Mouse (Mus musculus): ENCODE data around the gene Washc4. TPM values are rescaled to one million over a fixed set of nuclear protein-coding genes. Genes with fewer than 3 reads are reported as not detected.

Gene Washc4
- polyA plus RNA-seq, 1 experiment, result 4.5 TPM

DNA sequence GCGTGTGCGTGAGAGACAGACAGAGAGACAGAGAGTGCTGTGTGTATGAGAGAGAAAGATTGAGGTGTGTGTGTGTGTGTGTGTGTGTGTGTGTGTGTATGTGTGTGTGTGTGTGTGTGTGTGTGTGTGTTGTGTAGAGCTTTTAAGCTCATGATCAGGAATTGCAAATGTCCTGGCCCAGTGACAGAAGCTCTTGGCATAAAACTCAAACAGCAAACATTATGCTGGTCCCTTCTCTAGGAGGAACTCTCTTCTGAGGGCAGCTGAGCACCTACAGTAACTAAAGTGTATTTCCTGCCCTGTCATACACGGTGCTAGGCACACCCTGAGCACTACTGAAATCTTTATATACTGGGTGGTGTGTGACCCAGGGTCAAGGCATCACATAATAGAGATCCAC, 98.1 kb downstream of the Washc4 start:
- Histone ChIP-seq H3K79me2 (ENCODE audit: control insufficient read depth, insufficient read depth) (no peaks in the 10 kb centered on the region), H3K36me3 (ENCODE audit: control insufficient read depth, insufficient read depth) (no peaks in the 10 kb centered on the region), H3K79me3 (ENCODE audit: low read depth) (no peaks in the 10 kb centered on the region), H3K4me3 (ENCODE audit: insufficient read depth, poor library complexity, severe bottlenecking) (no peak overlapping the region), H3ac (ENCODE audit: control insufficient read depth, insufficient read length, low read depth) (no peak overlapping the region), H3K27me3 (ENCODE audit: control insufficient read depth, insufficient read depth, insufficient read length) (no peaks in the 10 kb centered on the region)
- TF ChIP-seq CEBPB (IDR thresholded peaks at IDR 0.05; ENCODE audit: low read depth) (no peak), USF1 (IDR thresholded peaks at IDR 0.05; ENCODE audit: low read depth) (no peak), MYOG (IDR thresholded peaks at IDR 0.05; ENCODE audit: control insufficient read depth, extremely low read depth, insufficient read length) (no peak), CTCF (IDR thresholded peaks at IDR 0.05; ENCODE audit: control insufficient read depth, insufficient read depth, insufficient read length) (no peak), FOSL1 (IDR thresholded peaks at IDR 0.05; ENCODE audit: insufficient read depth, low read length, poor library complexity, severe bottlenecking) (no peak)

DNA sequence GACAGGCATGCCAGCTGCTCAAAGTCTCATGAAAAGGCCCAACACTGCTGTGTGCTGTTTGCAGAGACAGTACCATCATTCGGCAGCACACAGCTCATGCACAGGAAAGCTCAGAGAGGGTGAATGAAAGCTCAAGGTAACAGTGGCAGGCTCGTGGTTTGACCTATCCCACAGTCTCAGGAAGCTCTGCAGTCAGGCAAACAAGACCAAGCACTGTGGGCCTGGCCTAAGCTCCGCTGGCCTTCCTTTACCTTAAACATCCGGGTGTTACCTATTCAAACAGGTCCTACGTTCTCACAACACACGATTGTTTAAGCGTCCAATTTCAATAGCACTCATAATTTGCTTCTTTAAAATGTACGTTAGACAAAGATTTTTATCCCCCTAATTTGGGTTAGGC, 100.6 kb downstream of the Washc4 start:
- Histone ChIP-seq H3K4me3 (ENCODE audit: insufficient read depth, poor library complexity, severe bottlenecking) (no peak overlapping the region), H3K36me3 (ENCODE audit: control insufficient read depth, insufficient read depth) (no peaks in the 10 kb centered on the region), H3K79me2 (ENCODE audit: control insufficient read depth, insufficient read depth) (no peaks in the 10 kb centered on the region), H3K27me3 (ENCODE audit: control insufficient read depth, insufficient read depth, insufficient read length) (no peaks in the 10 kb centered on the region), H3K79me3 (ENCODE audit: low read depth) (no peaks in the 10 kb centered on the region), H3ac (ENCODE audit: control insufficient read depth, insufficient read length, low read depth) (no peak overlapping the region)
- TF ChIP-seq MYOG (IDR thresholded peaks at IDR 0.05; ENCODE audit: control insufficient read depth, extremely low read depth, insufficient read length) (no peak), FOSL1 (IDR thresholded peaks at IDR 0.05; ENCODE audit: insufficient read depth, low read length, poor library complexity, severe bottlenecking) (no peak), CEBPB (IDR thresholded peaks at IDR 0.05; ENCODE audit: low read depth) (no peak), USF1 (IDR thresholded peaks at IDR 0.05; ENCODE audit: low read depth) (no peak), MYOD1 (IDR thresholded peaks at IDR 0.05; ENCODE audit: control insufficient read depth, insufficient read length, low read depth) (no peak), MAX (IDR thresholded peaks at IDR 0.05) (no peak)

DNA sequence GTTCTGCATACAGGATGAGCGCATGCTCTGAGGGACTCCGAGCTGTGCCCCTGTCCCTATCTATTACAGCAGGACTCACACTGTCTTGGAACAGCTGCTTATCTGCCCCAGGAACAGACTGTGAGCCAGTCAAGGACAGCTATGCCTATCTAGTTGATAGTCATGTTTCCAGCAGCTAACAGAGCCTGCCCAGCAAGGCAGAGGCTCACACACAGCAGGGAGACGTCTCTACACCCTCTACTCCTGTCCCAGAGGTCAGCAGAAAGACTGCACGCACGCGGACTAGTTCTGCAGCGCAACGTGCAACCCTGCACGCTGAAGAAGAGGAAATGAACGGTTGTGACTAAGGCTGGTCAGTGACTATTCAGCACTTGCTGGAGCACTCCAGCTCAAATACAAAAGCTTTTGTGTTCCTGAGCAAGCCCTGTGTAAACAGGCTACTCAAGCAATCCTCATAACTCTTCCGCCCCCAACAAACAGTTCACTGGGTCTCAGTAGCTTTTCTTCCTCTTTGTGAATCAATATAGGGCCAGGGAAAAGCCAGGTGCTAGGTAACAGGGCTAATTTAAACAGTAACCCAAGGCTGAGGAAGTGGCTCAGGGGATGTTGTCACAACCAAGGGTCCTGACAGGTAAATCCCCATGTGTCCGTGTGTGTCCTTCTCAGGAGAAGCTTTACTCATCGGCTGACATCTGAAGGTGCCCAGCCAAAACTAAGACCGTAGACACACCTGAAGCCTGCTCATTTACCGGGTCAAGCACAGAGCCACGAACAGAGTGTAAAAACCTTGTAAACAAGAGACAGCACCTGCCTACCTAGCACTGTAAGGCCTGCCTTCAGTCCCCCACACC, 101.5 kb downstream of the Washc4 start:
- H3K79me2 ChIP-seq (ENCODE audit: control insufficient read depth, insufficient read depth), result no peaks in the 10 kb centered on the region
- no peak overlapping the region for H3K4me3 ChIP-seq (ENCODE audit: insufficient read depth, poor library complexity, severe bottlenecking)
- H3ac ChIP-seq (ENCODE audit: control insufficient read depth, insufficient read length, low read depth), result no peak overlapping the region
- no peaks in the 10 kb centered on the region for H3K79me3 ChIP-seq (ENCODE audit: low read depth)
- no peaks in the 10 kb centered on the region for H3K36me3 ChIP-seq (ENCODE audit: control insufficient read depth, insufficient read depth)
- no peaks in the 10 kb centered on the region for H3K27me3 ChIP-seq (ENCODE audit: control insufficient read depth, insufficient read depth, insufficient read length)
- no peak for TF ChIP-seq USF1 (IDR thresholded peaks at IDR 0.05; ENCODE audit: low read depth)
- no peak for TF ChIP-seq FOSL1 (IDR thresholded peaks at IDR 0.05; ENCODE audit: insufficient read depth, low read length, poor library complexity, severe bottlenecking)
- no peak for TF ChIP-seq MYOD1 (IDR thresholded peaks at IDR 0.05; ENCODE audit: control insufficient read depth, insufficient read length, low read depth)
- no peak for TF ChIP-seq MYOG (IDR thresholded peaks at IDR 0.05; ENCODE audit: control insufficient read depth, extremely low read depth, insufficient read length)
- no peak for TF ChIP-seq CTCF (IDR thresholded peaks at IDR 0.05; ENCODE audit: control insufficient read depth, insufficient read depth, insufficient read length)
- TF ChIP-seq MAX (IDR thresholded peaks at IDR 0.05), result no peak
- TF ChIP-seq CEBPB (IDR thresholded peaks at IDR 0.05; ENCODE audit: low read depth), result no peak

DNA sequence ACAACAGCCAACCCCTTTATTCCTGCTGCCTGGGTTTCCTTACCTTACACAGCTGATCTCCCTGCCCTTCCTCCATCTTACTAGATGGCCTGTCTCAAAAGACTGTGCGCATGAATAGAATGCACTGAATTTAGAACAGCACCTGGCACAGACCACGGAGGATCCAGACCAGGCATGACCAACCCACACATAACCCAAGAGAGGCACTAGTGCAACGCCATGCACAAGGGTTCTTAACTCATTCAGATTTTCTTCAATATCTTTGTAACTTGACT, 102.1 kb downstream of the Washc4 start:
- Histone ChIP-seq H3K79me3 (ENCODE audit: low read depth) (no peaks in the 10 kb centered on the region), H3K27me3 (ENCODE audit: control insufficient read depth, insufficient read depth, insufficient read length) (no peaks in the 10 kb centered on the region), H3K4me3 (ENCODE audit: insufficient read depth, poor library complexity, severe bottlenecking) (no peak overlapping the region), H3K36me3 (ENCODE audit: control insufficient read depth, insufficient read depth) (no peaks in the 10 kb centered on the region), H3ac (ENCODE audit: control insufficient read depth, insufficient read length, low read depth) (no peak overlapping the region), H3K79me2 (ENCODE audit: control insufficient read depth, insufficient read depth) (no peaks in the 10 kb centered on the region)
- TF ChIP-seq MYOG (IDR thresholded peaks at IDR 0.05; ENCODE audit: control insufficient read depth, extremely low read depth, insufficient read length) (no peak), CEBPB (IDR thresholded peaks at IDR 0.05; ENCODE audit: low read depth) (no peak), FOSL1 (IDR thresholded peaks at IDR 0.05; ENCODE audit: insufficient read depth, low read length, poor library complexity, severe bottlenecking) (no peak), CTCF (IDR thresholded peaks at IDR 0.05; ENCODE audit: control insufficient read depth, insufficient read depth, insufficient read length) (no peak), MAX (IDR thresholded peaks at IDR 0.05) (no peak), MYOD1 (IDR thresholded peaks at IDR 0.05; ENCODE audit: control insufficient read depth, insufficient read length, low read depth) (no peak), USF1 (IDR thresholded peaks at IDR 0.05; ENCODE audit: low read depth) (no peak)

Other genes starting within 250 kb of the Washc4 start
- 6.5 TPM for gene Slc41a2, start 205.9 kb upstream of the Washc4 start, polyA plus RNA-seq (2012; fragmentation: generic; extraction: Trizol)
- 0.75 TPM for gene D10Wsu102e, start 183.5 kb upstream of the Washc4 start, polyA plus RNA-seq (2012; fragmentation: generic; extraction: Trizol)
- gene Aldh1l2, start 9.6 kb upstream of the Washc4 start, polyA plus RNA-seq (2012; fragmentation: generic; extraction: Trizol), result 17.5 TPM
- 4.6 TPM for gene Appl2, start 105.0 kb downstream of the Washc4 start, polyA plus RNA-seq (2012; fragmentation: generic; extraction: Trizol)
- gene 1500009L16Rik, start 179.1 kb downstream of the Washc4 start, polyA plus RNA-seq (2012; fragmentation: generic; extraction: Trizol), result 0.25 TPM